Mouse (Mus musculus): ENCODE measurements around the gene Radil.

The Radil gene

DNA sequence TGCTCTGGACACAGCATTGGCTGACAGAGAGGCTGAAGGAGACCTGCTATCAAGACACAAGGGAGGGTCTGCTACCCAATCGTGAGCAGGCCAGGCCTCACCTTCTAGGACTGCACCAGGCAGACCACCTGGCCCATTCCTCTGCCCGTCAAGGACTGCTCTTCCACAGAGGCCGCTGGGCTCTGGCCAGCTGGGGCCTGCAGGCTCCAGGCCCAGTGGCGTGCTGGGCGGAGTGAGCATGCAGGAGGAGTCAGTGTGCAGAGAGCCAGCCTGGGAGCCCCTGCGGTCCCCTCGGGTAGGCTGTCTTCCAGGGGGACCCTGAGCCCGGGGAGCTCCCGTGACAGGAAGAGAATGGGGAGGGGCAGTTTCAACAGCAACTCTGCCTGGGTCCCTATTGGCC, 64.2 kb downstream of the Radil start:
- no peak for DNase-seq (ENCODE audit: low read depth, low spot score)

GRCm38 (mm10) chr5:142483581-142483980, 67.3 kb downstream of the Radil start:
- DNase-seq (ENCODE audit: low read depth, low spot score), result no peak

DNA sequence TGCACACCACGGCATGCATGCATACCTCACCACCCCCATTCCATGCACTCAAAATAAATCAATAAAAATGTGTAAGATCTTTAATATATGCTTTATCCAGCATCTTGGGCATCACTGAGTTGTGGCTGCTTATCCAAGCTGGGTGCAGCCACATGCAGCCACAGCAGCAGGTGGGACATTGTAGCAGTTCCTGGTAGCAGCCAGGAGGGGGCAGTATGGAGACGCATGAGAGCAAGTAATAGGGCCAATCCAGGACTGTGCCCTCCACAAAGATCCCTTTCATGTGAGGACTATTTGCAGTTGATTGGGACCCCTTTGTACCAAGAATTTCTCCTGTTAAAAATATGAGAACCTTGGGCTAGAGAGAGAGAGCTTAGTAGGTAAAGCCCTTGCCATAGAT, 68.4 kb downstream of the Radil start:
- DNase-seq (ENCODE audit: low read depth, low spot score), result no peak

DNA sequence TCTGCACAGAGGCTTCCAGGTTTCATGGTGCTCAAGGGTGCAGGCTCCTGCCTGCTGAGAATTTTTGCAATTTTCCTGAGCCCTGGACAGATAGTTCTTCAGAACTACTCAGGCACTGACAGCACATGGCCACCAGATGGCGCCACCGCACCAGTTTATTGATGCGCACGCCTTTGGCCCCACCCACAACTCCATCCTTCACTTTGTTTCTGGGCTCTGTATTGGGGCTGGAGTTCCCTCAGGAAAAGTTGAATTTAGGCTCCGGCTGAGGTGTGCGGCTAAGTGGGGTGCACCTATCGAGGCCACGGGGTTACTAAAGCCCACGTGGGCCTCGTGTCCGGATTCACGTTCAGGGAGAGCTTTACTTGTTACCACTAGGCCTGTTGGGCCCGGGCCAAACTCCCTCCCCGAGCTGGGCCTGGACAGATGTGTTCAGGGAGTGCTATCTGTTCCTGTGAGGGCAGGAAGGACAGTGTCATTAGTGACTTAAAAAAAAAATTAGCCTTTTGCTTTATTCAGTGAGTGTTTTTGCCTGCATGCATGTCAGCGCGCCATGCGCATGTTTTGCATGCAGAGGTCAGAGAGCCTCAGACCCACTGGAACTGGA, 72.0 kb downstream of the Radil start:
- peak; percentile 60 for DNase-seq (ENCODE audit: low read depth, low spot score)

DNA sequence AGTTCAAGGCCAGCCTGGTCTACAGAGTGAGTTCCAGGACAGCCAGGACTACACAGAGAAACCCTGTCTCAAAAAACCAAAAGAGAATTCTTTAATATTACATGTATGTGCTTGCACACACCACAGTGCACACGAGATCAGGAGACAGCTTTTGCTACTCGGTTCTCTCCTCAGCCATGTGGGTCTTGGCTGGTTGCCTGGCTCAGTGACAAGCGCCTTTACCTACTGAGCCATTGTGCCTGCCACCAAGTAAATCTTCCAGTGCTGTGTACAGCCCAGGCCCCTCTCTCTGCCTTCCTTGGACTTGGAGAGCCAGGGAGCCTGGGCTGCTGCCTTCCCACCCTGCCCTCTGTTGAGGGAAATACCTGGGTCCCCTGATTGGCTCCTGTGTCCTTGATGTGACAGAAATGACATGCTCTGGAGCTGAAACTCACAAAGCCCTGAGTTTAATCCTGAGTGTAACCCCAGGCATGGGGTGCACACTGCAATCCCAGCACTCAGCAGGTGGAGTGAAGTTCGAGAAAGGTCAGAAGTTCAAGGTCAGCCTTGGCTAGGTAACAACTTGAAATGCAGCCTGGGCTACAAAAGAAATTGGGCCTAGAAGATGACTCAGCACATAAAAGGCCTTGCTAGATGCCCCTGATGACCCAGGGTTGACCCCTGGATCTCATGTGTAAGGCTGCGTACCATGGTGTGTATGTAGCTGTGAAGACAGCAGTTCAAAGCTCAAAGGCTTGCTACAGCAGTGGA, 72.9 kb downstream of the Radil start:
- no peak for DNase-seq (ENCODE audit: low read depth, low spot score)

- no peak for DNase-seq (ENCODE audit: low read depth, low spot score)
These were observed 73.6 kb downstream of the Radil start for GRCm38 (mm10) chr5:142477346-142477745.

DNA sequence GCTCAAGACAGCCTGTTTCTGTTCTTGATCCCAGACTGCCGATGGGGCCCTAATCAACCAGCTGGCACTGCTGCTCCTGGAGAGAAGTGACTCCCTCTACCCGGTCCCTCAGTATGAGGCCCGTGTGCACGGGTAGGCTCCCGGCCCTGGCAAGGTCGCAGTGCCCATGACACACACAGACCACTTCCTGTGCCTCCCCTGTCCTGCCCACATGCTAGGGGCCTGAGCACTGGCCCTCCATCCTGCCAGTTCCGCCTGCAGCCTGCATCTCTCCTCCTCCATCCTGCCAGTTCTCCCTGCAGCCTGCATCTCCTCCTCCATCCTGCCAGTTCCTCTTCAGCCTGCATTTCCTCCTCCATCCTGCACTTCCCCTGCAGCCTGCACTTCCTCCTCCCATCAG, 75.2 kb downstream of the Radil start:
- DNase-seq (ENCODE audit: low read depth, low spot score), result no peak

GRCm38 (mm10) chr5:142473696-142474095, 77.2 kb downstream of the Radil start:
- DNase-seq (ENCODE audit: low read depth, low spot score), result no peak

- no peak for DNase-seq (ENCODE audit: low read depth, low spot score)
These were observed 81.1 kb downstream of the Radil start for GRCm38 (mm10) chr5:142469796-142470195.

GRCm38 (mm10) chr5:142468375-142468774, 82.5 kb downstream of the Radil start:
- no peak for DNase-seq (ENCODE audit: low read depth, low spot score)

DNA sequence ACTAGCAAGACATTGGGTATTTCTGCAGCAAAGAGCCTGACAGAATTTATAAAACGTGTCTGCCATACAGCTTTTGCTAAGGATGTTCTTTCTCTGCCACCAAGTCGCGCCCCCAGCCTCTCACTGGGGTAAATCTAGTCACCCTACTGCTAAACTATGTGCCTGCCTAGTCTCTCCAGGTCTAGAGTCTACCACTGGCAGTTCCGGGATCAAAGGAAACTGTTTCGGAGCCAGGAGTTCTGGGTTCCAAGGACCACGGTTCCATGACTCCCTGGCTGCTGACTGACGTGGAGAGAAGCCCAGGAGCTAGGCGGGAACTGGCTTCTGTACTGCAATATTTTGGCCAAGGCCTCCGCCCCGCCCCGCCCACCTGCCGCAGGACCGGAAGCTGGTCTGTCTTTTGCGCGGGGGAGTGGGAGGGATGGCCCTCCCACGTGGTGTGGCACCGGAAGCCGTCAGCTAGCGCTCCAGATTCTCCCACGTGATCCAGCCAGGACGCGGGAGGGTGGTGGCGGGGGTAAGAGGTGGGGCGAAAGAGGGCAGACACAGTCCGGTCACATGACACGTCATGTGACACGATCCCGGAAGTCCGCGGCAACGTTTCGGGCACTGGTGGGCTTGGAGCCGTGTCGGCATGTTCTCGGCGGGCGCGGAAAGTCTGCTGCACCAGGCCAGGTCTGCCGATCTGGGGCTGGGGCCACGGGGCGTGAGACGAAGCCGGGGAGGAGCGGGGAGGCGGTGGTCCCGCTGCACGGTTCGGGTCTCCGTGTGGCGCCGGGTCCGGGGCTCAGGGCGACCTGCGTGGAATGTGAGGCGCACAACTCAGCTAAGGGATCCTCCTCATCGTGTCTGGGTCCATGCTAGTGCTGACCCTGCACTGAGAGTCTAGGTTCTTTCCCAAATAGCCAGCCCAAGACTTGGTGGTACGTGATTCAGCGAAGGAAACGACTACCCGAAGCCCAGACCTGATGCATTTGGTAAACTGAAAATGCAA, 87.1 kb downstream of the Radil start, which contains the start of gene Ap5z1:
Gene Ap5z1 (plus strand): TSS at position 484 of the 994 bp plus-strand sequence.
- peak; percentile 92 for DNase-seq (ENCODE audit: low read depth, low spot score)

DNA sequence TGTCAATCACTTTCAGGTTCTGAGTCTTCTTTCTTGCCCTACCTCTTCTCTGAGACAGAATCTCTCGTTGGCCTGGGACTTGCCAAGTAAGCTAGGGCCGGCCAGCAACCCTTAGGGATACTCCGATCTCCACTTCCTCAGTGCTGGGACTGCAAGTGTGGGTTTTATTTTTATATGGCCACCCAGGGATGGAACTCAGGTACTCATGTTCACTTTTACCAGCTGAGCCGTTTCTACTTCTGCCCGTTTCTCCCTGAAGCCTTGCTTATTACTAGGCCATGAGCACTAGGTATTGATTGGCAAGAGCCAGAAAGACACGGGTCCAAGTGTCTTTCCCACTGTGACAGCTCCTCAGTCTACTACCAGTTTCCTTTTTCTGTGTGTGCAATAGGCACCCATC, 87.9 kb downstream of the Radil start:
- DNase-seq (ENCODE audit: low read depth, low spot score), result no peak

- DNase-seq (ENCODE audit: low read depth, low spot score), result no peak
These were observed 88.3 kb downstream of the Radil start for GRCm38 (mm10) chr5:142462641-142462948.

- DNase-seq (ENCODE audit: low read depth, low spot score), result no peak
These were observed 88.8 kb downstream of the Radil start for GRCm38 (mm10) chr5:142461942-142462640.

DNA sequence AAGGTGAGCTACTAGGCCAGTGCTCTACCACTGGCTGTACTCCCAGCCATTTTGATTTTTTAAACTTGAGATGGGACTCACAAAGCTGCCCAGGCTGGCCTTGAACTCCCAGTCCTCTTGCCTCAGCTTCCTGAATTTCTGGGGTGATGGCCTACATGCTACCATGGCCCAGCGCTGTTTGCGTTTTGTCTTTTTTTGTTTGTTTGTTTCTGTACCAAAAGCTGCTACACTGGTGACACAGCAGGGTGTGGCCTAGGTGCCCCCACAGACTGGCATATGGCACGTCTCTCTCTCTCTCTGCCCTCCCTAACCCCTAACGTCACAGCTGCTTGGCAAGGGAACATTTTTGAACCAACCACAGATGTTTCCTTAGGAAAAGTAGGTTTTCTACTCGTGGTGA, 91.1 kb downstream of the Radil start:
- no peak for DNase-seq (ENCODE audit: low read depth, low spot score)

DNA sequence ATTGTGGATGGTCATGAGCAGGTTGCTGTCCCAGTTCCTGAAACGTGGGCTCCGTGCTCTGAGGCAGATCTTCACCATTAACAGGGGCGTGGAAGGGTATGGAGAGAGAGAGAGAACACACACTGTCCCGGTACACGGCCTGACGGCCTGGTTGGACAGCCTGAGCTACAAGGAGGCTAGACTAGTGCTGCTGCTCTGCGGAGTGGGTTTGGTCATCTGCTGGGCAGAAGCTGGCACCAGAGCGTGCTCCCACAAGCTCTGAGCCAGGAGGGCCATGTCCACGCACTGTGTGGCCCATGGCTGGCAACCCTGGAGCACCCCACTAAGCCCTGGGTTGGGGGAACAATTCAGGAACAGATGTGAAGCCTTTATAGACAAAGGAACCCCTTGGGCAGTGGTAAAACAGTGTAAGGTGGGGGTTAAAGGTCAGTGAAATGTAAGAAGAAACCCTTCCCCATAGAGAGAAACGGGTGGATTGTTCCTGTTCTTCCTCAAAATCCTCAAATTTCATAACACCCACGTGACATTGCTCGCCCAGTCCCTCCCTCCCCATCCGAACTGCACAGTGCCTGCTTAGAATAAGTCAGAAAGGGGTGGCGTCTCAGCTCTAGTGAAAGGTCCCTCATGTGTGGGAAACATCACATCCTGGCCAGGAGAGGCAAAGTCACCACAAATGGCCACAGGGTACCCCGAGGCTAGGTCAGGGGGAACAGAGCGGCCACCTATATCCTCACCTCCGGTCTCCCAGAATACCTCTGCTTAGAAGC, 91.9 kb downstream of the Radil start:
- no peak for DNase-seq (ENCODE audit: low read depth, low spot score)

DNA sequence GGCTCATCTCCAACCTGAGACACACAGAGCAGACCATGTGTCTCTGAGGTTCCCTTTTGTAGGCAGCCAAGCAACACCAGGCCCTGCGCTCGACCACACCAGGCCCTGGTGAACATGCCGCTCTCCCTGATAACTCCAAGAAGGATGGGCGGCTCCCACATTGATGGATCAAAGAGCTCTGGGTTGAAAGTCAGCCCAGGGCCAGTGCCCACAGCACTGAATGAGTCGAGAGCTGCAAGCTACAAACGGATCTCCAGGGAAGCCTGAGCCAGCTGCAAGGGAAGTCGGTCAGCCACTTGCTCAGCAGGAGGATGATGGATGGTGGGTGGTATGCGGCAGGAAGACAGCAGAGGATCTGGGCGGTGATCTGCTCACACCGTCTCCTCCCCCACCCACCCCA, 93.6 kb downstream of the Radil start:
- DNase-seq (ENCODE audit: low read depth, low spot score), result no peak

GRCm38 (mm10) chr5:142456318-142456717, 94.6 kb downstream of the Radil start:
- DNase-seq (ENCODE audit: low read depth, low spot score), result no peak

GRCm38 (mm10) chr5:142453742-142454141, 97.2 kb downstream of the Radil start:
- no peak for DNase-seq (ENCODE audit: low read depth, low spot score)

GRCm38 (mm10) chr5:142451759-142452158, 99.1 kb downstream of the Radil start:
- DNase-seq (ENCODE audit: low read depth, low spot score), result no peak

DNA sequence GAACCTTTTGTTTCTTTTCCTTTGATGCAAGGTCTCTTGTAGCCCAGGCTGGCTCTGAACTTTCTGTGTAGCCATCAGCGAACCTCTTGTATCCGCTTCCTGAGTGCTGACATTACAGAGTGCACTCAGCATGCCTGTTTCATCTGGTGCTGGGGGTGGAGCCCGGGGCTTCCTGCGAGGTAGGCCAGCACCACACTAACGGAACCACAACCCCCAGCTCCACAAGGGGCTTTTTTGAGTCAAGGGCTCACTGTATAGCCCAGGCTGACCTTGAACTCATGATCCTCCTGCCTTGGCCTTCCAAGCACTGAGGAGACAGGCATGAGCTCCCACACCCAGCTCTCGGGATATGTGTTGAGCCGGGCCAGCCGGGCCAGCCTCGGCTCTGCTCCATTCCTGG, 100.1 kb downstream of the Radil start:
- no peak for DNase-seq (ENCODE audit: low read depth, low spot score)
